Mouse (Mus musculus): ENCODE results near the gene Klhl36. TPM values are rescaled to one million over a fixed set of nuclear protein-coding genes. Genes with fewer than 3 reads are reported as not detected.

Klhl36 gene
- total RNA-seq, 2 experiments from 2014 or later: 5.4 to 6.0 TPM

DNA sequence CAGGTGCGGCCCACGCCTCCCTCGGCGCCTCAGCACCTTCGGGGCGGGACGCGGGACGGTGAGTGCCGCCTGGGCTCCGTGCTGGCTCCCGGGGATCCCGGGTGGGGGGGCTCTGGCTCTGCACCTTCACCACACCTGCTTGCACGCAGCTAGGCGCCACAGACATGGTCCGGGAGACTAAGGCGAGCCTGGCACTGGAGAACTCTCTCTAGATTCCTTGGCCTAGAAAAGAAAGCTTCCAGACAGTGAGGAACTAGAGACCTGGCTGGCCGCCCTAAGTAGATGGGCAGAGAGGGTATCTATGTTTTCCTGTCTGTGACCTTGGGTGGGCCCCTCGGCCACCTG lies 296 bp downstream of the Klhl36 start:
- intact Hi-C loops (cut with DNase I): loop anchor here (5.0 kb wide), 1 partner anchor 210 kb away; no protein-coding TSS in a partner anchor

DNA sequence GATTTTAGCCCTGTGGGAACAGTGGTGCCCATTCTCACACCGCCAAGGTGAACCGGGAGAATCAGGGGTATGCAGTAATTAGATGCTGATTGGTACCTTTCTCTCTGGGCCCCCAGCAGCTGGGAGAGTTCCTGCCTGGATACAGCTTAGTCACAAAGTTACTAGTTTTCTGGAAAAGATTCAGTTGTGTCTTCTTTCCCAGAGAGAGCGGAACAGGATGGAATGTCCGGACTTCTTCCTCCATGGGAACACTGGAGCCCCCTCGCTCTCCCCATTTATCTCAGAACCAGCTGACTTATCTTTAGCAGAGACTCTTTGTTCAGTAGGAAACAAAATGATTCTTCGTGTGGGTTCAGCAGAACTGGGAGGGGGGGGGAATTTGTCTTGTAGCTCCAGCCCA lies 683 bp downstream of the Klhl36 start:
- peak in 1 of 2 experiments; percentile 20 for DNase-seq (ENCODE audit: low spot score in 2 of 2)
- intact Hi-C loops (cut with DNase I): loop anchor here (5.0 kb wide), 1 partner anchor 210 kb away; no protein-coding TSS in a partner anchor

More for the DNA sequence above, 296 bp downstream of the Klhl36 start:
- DNase-seq (ENCODE audit: low spot score in 2 of 2): no peak

DNA sequence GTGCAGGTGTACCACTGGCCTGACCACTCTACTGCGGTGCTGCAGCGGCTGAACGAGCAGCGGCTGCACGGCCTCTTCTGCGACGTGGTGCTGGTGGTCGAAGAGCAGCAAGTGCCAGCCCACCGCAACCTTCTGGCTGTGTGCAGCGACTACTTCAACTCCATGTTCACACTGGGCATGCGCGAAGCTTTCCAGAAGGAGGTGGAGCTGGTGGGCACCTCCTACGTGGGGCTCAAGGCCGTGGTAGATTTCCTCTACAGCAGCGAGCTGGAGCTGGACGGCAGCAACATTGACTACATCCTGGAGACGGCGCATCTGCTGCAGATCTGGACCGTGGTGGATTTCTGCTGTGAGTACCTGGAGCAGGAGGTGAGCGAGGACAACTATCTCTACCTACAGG lies 7.5 kb downstream of the Klhl36 start:
- intact Hi-C loops (cut with DNase I): no loop called here
- DNase-seq (ENCODE audit: low spot score in 2 of 2): no peak

DNA sequence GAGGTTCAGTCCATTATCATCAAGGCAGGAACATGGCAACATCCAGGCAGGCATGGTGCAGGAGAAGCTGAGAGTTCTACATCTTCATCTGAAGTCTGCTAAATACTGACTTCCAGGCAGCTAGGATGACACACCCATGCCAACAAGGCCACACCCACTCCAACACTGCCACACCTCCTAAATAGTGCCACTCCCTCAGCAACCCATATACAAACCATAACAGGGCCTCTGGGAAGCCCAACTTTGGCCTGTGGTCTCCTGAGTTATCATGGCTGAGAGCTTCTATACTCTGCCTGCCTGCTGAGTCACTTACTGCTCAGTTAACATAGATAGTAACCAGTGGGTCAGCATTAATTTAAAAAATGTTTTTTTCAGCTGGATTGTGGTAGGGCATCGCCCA lies 11.1 kb downstream of the Klhl36 start:
- DNase-seq (ENCODE audit: low spot score in 2 of 2): no peak
- intact Hi-C loops (cut with DNase I): no loop called here

DNA sequence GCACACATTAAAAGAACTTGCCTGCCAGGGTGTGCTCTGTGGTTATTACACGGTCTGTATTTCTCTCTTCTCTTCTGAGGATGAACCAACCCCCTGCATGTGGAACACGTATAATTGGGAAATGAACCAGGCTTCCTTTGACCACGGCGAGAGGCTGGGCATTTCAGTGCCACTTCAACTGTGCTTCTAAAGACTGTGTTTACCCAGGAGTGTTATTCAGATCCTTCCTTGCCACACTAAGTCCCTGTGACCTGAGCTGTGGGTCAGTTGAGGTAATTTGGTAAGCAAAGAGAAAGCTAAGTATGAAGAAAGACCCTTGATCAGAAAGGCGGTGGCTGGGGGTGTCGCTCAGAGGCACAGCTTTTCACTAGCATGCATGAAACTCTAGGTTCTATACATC lies 19.2 kb downstream of the Klhl36 start:
- no peak for DNase-seq (ENCODE audit: low spot score in 2 of 2)
- intact Hi-C loops (cut with DNase I): no loop called here

DNA sequence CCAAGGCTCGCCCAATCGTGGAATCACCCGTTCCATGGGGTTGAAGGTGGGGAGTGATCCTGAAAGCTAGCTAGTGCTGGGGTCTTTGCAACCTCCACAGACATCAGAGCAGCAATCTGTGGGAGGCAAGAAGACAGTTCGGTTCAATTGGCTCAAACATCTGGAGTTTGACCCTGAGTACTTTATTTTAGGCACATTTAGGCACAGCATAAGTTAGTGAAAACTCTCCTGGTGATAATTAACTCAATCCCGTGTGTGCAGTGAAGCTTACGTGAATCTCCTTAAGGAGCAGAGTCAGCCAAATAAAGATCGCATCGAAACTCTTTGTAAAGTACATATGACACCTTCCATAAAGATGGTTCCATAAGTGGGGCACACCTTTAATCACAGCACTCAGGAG lies 19.9 kb downstream of the Klhl36 start:
- intact Hi-C loops (cut with DNase I): no loop called here
- no peak for DNase-seq (ENCODE audit: low spot score in 2 of 2)

DNA sequence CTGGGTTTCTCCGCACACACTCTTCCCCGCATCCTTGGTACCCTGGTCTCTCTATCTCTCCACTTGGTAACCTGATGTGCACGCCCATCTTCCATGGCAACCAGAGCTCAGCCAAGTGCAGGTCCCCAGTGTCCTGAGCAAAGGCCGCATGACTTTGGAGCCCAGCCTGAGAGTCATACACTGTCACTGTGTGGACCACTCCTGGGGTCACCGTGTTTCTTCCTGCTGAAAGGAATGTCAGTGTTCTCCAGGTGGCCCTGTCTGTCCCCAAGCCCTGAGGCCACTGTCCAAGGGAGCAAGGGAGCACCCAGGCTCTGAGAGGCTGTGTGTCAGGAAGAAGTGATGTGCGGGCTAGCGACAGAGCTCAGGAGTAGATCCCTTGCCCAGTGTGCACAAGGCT lies 21.2 kb downstream of the Klhl36 start:
- intact Hi-C loops (cut with DNase I): no loop called here
- DNase-seq (ENCODE audit: low spot score in 2 of 2): no peak

DNA sequence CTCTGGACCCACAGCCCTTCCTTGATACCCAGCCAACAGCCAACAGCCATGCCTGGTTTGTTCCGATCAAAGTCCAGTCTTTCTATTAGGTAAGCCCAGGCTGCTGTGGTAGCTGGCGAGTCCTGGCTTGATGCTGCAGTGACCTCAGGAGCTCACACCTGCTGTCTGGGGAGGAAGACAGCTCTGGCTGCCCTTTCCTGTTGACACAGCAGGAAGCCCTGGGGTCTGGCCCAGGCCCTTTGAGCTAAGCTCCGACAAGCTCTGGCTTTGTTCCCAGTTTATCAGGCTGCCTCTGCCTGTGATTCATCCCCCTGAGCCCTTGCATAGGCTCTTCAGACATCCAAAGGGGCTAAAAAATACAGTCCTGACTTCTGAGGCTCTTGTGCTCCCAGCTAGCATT lies 23.5 kb downstream of the Klhl36 start:
- intact Hi-C loops (cut with DNase I): no loop called here

DNA sequence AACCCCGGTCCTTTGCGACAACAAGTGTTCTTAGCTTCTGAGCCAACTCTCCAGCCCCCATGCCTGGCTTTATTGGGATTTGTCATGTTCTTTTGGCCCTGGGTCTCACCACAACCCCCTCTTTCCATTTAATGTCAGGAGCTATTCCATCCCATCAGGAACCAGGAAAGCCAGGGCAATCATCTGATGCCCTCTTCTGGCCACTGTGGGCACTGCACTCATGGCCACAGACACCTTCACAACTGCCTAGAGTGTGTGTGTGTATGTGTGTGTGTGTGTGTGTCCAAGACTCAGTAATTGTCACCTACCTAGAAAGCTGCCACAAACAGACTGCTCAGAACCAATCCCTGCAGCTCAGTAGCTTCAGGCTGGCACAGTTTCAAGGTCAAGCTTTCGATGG lies 25.1 kb downstream of the Klhl36 start:
- intact Hi-C loops (cut with DNase I): no loop called here
- no peak for DNase-seq (ENCODE audit: low spot score in 2 of 2)

More for the DNA sequence above, 23.5 kb downstream of the Klhl36 start:
- no peak for DNase-seq (ENCODE audit: low spot score in 2 of 2)

DNA sequence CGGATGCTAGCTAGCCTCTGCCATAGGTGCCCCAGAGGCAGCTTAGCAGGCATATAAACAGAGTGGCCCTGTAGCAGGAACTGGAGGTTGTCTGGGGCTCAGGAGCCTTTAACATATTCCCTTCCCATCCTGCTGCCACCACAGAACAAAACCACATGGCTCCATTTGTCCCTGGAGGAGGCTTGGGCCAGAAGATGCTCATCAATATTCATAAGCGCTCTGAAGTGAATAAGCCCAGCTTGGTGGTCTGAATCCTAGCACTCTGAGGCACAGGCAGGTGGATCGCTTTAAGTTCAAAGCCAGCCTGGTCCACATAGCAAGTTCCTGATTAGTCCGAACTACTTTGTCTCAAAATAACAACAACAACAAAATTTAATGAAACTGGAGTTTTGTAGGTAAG lies 25.9 kb downstream of the Klhl36 start:
- DNase-seq (ENCODE audit: low spot score in 2 of 2): no peak
- intact Hi-C loops (cut with DNase I): no loop called here

DNA sequence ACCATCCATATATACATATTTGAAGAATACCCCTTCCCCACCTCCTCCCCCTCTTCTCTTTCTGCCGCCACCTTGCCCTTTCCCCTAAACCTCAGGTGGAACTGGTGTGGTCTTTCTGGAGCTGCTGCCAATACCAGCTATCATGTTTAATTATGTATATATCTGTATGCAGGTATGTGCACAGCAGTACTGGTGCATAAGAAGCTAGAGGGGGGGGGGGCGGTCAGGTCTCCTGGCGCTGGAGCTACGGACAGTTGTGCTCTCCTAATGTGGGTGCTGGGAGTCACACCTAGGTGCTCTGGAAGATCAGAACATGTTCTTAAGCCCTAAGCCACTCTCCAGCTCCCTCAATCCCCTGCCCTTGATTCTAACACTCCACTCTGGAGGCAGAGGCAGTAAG lies 35.0 kb downstream of the Klhl36 start:
- DNase-seq (ENCODE audit: low spot score in 2 of 2): no peak
- intact Hi-C loops (cut with DNase I): no loop called here

DNA sequence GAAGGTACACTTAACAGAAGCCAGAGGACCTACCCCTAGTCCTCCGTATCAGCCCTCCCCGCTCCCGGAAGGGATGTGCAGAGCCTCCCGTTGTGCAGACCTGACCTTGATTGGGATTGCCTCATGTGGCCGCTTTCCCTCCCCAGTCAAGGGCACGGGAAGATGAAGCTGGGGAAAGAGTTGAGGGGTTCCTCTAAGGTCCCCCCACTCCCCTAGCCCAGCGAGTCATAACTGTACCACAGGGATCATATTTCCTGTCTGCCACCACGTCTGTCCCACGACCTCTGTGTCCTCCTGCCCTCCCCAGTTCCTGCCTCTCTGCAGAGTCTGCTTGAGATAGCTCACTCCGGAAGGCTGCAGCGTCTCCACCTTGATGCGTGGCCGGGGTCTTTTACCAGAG lies 35.9 kb downstream of the Klhl36 start:
- DNase-seq (ENCODE audit: low spot score in 2 of 2): no peak
- intact Hi-C loops (cut with DNase I): no loop called here

DNA sequence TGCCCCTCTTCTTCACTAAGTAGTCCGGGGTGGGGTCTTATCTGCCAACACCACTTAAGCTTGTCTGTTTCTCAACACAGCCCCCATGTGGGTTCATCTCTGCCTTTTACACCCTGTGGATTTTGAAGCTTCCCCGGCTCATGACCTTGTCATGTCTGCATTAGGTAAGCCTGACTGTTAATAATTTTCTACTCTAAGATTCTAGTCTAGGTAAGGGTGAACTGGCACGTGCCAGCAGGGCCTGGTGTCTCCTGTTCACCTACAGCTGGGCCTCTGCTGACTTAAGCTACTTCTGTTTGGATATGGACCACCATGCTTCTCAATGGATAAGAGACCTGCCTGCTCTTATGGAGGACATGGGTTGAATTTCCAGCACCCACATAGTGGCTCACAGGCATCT lies 39.3 kb downstream of the Klhl36 start:
- intact Hi-C loops (cut with DNase I): no loop called here
- DNase-seq (ENCODE audit: low spot score in 2 of 2): no peak

DNA sequence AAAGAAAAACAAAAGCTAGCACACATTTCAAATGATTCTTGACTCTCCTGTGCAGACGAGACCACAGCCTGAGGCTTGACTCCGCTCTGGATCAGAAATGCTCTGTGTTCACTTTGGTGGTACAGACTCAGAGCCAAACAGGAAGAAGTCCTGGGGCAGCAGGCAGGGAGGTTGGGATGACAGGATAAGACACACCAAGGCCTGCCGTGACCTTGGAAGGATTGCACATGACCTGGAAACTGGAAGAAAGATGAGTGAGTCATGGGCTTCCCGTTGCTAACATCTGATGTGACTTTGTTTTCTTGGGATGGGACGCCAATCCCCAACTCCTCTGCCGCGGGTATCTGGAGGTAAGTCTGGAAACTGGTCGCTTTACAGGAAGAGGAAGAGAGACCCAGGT lies 39.9 kb downstream of the Klhl36 start:
- intact Hi-C loops (cut with DNase I): no loop called here

DNA sequence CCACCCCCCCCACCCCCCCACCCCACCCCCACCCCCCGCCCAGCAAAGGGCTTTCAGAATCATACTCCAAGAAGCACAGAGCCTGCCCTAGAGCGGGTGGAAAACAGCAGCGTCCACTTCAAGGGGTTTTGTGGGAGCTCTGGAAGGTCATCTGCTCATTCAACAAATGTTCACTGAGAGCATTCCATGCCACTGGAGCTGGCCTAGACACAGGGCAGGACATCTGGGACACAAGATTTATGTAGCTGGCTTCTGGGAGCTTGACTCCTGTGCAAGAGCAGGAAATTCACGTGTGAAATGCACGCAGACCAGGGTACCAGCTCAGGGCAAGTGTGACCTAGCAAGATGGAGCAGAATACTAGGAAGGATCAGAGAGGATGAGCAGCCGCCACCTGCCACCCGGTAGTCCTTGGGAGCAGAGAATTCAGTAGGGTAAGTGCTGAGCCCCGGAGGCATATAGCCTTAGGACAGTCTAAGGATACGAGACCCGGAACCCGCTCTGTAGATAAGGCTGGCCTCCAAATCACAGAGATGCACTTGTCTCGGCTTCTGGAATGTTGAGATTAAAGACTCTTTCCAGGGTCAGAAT lies 42.4 kb downstream of the Klhl36 start:
- no peak for DNase-seq (ENCODE audit: low spot score in 2 of 2)
- intact Hi-C loops (cut with DNase I): no loop called here

More for the DNA sequence above, 39.9 kb downstream of the Klhl36 start:
- DNase-seq (ENCODE audit: low spot score in 2 of 2): no peak

DNA sequence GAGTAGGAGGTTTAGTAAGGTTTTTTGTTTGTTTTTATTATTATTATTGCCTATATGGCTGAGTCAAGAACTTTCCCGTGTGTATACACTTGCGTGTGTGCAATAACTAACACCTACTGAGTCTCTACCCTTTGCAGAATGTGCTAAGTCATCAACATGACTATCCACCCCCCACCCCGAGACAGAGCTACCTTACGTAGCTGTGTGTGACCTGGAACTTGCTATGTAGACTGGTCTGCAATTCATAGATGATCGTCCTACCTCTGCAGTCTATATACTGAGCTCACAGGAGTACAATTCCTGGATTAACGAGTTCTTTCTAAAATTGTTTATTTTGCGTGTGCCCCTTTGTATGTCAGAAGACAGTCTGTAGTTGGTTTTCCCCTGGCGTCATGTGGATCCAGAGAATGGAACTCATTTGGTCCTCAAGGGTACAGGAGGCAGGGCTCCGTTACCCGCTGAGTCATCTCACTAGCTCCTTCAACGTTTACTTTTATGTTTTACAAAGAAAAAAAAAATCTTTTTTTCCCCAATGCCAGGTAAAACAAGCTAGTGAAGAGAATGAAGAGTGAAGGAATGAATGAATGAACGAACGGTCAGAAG lies 48.0 kb downstream of the Klhl36 start, which contains the start of gene Usp10:
Gene Usp10 (plus strand): TSS at position 417 of the 603 bp plus-strand sequence.
- peak; percentile 30 for DNase-seq (ENCODE audit: low spot score in 2 of 2)
- intact Hi-C loops (cut with DNase I): no loop called here

DNA sequence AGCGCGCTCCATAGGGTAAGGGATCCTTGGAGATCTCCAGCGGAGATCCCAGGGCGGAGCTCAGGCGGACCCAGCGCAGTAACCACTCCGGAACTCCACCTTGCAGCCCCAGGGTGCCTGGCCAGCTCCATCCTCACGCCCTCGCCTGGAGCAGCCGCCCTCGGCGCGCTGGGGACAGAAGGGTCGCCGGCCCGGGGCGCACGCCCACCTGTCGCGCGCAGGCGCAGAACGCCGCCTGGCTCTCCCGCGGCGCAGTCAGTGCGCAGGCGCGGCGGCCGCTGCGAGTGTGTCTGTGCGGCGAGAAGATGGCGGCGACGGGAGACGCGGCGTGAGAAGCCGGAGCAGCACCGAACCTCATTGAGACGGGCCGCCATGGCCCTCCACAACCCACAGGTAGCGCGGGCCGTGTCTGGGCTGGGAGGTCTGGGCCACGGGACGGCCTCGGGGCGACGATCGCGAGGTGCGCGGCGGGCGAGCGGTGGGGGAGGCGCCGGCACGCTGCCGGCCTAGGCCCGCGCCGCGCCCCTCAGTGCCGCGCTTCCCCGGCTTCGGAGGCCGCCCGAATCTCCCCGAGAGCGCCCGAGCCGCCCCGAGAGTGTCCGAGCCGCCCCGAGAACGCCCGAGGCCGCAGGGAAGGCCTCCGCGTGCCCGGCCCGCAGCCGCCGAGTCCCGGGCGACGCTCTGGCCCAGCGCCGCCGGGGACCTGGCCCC lies 48.6 kb downstream of the Klhl36 start, which contains the start of gene Gm20388:
Gene Gm20388 (plus strand): TSS at position 295 of the 711 bp plus-strand sequence.
- peak; percentile 91 to 94 for DNase-seq (ENCODE audit: low spot score in 2 of 2)
- intact Hi-C loops (cut with DNase I): no loop called here

DNA sequence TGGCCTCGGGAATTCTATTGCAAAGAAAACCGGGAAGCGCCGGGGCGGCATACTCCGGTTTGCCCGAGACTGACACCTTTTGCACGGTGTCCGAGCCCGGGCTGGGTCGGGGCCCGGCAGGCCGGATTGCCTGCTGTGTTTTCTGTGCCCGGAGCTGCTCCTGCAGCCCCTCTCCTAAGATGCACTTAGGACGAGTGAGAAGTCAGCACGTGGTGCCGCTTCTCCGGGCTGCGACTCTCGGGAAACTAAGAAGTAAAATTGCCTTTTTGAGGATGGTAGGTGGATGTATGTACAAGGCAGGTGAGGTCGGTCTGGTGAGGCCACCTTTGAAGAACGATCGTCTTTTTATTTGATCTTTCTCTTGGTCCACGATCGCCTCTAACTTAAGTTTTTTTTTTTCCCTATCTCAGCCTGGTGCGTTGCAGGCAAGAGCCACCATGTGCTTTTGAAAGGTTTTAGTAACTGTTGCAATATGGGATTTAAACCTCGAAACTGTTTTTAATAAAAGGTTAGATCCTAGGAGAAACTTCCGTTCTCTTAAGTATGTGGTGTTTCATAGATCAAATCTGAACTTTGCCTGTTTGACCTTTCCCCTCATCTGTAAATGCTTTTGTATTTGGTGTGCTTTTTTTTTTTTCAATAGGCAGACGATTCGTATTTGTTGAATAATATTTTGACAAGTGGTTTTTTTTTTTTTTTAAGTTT lies 49.3 kb downstream of the Klhl36 start:
- intact Hi-C loops (cut with DNase I): no loop called here
- no peak for DNase-seq (ENCODE audit: low spot score in 2 of 2)

DNA sequence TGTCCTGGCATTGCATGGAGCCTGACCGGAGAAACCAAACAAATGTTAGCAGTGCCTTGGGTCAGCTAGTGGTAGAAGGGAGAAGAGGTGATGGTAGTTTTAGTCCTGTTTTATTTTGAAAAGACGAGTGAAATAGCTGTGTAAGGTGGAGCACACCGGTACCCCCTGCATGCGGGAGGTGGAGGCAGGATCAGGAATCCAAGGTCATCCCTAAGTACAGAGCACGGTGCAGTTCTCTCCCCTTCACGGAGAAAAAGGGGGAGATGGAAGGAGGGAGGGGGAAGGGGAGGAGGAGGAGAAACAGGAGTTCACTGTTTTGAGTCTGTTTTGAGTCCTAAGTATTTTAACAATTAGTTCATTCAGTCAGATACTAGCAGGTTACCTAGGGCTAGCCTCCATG lies 50.6 kb downstream of the Klhl36 start:
- DNase-seq (ENCODE audit: low spot score in 2 of 2): no peak

DNA sequence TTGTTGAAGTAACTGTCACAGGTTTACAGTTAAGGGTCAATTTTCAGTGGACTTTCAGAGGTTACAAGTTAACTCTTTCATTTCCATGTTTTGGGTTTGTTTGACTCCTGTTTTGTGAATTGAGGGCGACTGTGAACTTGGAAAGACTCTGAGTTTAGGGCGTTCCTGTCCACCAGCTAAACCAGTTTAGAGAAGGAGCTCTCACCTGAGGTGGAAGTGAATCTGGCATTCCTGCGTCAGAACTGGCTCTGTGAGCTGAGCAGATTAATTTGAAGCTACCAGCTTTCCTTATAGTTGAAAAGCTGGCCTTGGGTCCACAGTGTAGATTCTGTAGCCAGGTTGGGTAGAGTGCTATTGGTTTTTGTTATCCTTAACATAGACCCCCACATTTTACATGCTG lies 51.1 kb downstream of the Klhl36 start:
- no peak for DNase-seq (ENCODE audit: low spot score in 2 of 2)
- intact Hi-C loops (cut with DNase I): no loop called here

More for the DNA sequence above, 50.6 kb downstream of the Klhl36 start:
- intact Hi-C loops (cut with DNase I): no loop called here
